Comparison of ENCODE assay signal across 28 mouse cellular contexts in the genomic region with DNA sequence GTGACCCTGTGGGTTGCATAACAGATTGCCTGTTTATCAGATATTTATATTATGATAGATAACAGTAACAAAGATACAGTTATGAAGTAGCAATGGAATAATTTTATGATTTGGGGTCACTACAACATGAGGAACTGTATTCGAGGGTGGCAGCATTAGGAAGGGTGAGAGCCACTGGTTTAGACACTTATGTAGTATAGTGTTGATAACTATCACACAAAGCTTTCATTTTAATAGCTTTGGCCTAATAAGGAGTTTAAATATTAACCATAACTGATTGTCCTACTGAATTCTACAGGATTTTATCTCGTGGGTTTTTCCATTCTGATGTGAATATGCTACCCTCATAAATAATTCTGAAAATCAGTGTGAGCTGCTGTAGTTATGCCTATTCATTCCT.
"Had no signal": no experiment of that assay in that cellular context is flagged by ENCODE, and none has a peak within 500 bp of the region (broad histone marks: within the 10 kb centered on the region; RNA-seq: fewer than 3 reads in every experiment).

No protein-coding gene starts in this region.

- H3K27me3 ChIP-seq: embryonic facial prominence, embryonic 12.5 days; embryonic facial prominence, embryonic 13.5 days; embryonic facial prominence, embryonic 15.5 days; forebrain, embryonic 12.5 days; forebrain, embryonic 13.5 days; forebrain, embryonic 15.5 days had no signal

- H3K36me3 ChIP-seq: embryonic facial prominence, embryonic 10.5 days; embryonic facial prominence, embryonic 12.5 days; embryonic facial prominence, embryonic 13.5 days; embryonic facial prominence, embryonic 15.5 days; forebrain, embryonic 10.5 days; forebrain, embryonic 12.5 days; forebrain, embryonic 15.5 days had no signal

- H3K4me2 ChIP-seq: embryonic facial prominence, embryonic 12.5 days; embryonic facial prominence, embryonic 13.5 days; embryonic facial prominence, embryonic 15.5 days; forebrain, embryonic 12.5 days; forebrain, embryonic 13.5 days; forebrain, embryonic 15.5 days had no signal

- H3K27ac ChIP-seq: embryonic facial prominence, embryonic 10.5 days; embryonic facial prominence, embryonic 12.5 days; embryonic facial prominence, embryonic 13.5 days; embryonic facial prominence, embryonic 15.5 days; forebrain, embryonic 10.5 days; forebrain, embryonic 12.5 days; forebrain, embryonic 13.5 days; forebrain, embryonic 15.5 days; gastrocnemius, adult 2 months had no signal

- H3K9me3 ChIP-seq: embryonic facial prominence, embryonic 12.5 days; embryonic facial prominence, embryonic 13.5 days; embryonic facial prominence, embryonic 15.5 days; forebrain, embryonic 10.5 days; forebrain, embryonic 12.5 days; forebrain, embryonic 13.5 days had no signal

- ATAC-seq: forebrain, embryonic 13.5 days; forebrain, embryonic 14.5 days; forebrain, embryonic 15.5 days; forebrain, embryonic 16.5 days; forebrain, postnatal 0 days had no signal

- H3K4me1 ChIP-seq: embryonic facial prominence, embryonic 10.5 days; embryonic facial prominence, embryonic 12.5 days; embryonic facial prominence, embryonic 13.5 days; embryonic facial prominence, embryonic 15.5 days; forebrain, embryonic 12.5 days; forebrain, embryonic 15.5 days had no signal

- H3K4me3 ChIP-seq: embryonic facial prominence, embryonic 10.5 days; embryonic facial prominence, embryonic 12.5 days; embryonic facial prominence, embryonic 13.5 days; embryonic facial prominence, embryonic 15.5 days; erythroblast, embryonic 14.5 days; forebrain, embryonic 10.5 days; forebrain, embryonic 12.5 days; forebrain, embryonic 13.5 days; forebrain, embryonic 15.5 days; gastrocnemius, adult 2 months had no signal

- H3K9ac ChIP-seq: embryonic facial prominence, embryonic 12.5 days; embryonic facial prominence, embryonic 13.5 days; embryonic facial prominence, embryonic 15.5 days; forebrain, embryonic 12.5 days; forebrain, embryonic 13.5 days; forebrain, embryonic 15.5 days; forebrain, postnatal 0 days had no signal

- DNase-seq: cerebellum, adult 18-20 months; cerebellum, adult 2 months; cerebellum, adult 8-10 months; cerebellum, adult 9-10 months; cerebellum, adult 9-11 months; cerebellum, postnatal 10 days; cerebellum, postnatal 14 days; cerebellum, postnatal 25 days; cerebellum, postnatal 36 days; embryo, embryonic 11 days; forebrain, postnatal 0 days; gastrocnemius, adult 2 months; gastrocnemius, postnatal 10 days; gastrocnemius, postnatal 14 days; gastrocnemius, postnatal 25 days; gastrocnemius, postnatal 36 days; heart, adult 11 months had no signal
